Mouse (Mus musculus) bone marrow macrophage, adult 2 months (primary cell): ENCODE measurements around the gene Tmprss11e. TPM values are rescaled to one million over a fixed set of nuclear protein-coding genes. Genes with fewer than 3 reads are reported as not detected.

ENCODE experiments used
- H3K27ac ChIP-seq: 2 replicates; pipeline ENCODE4 v1.5.1; 2012; ENCODE audit warnings: low read depth, low read length; ENCODE audit not compliant: insufficient read depth
- H3K4me1 ChIP-seq: 2 replicates; pipeline ENCODE4 v1.6.1; 2012; ENCODE audit warnings: low read length; ENCODE audit not compliant: control insufficient read depth, insufficient read depth
- H3K4me3 ChIP-seq: 2 replicates; pipeline ENCODE4 v1.5.1; 2012; ENCODE audit warnings: mild to moderate bottlenecking, low read length, moderate library complexity; ENCODE audit not compliant: insufficient read depth
- CTCF ChIP-seq: IDR thresholded peaks from 2 replicates; pipeline ENCODE4 v1.5.1; 2012; ENCODE audit warnings: low read depth, mild to moderate bottlenecking, low read length, moderate library complexity
- POLR2A ChIP-seq: IDR thresholded peaks from 2 replicates; pipeline ENCODE4 v1.6.1; 2012; ENCODE audit warnings: mild to moderate bottlenecking, low read depth, low read length, borderline replicate concordance
- polyA plus RNA-seq: library from polyadenylated mRNA; stranded (reverse); fragments of >200 nt; gene quantifications from 2 replicates; pipeline ENCODE4 v1.2.4, GENCODE M21; 2012; ENCODE audit not compliant: missing spikeins, insufficient read depth, insufficient read length

Tmprss11e gene
- not detected in 2 replicates for polyA plus RNA-seq

DNA sequence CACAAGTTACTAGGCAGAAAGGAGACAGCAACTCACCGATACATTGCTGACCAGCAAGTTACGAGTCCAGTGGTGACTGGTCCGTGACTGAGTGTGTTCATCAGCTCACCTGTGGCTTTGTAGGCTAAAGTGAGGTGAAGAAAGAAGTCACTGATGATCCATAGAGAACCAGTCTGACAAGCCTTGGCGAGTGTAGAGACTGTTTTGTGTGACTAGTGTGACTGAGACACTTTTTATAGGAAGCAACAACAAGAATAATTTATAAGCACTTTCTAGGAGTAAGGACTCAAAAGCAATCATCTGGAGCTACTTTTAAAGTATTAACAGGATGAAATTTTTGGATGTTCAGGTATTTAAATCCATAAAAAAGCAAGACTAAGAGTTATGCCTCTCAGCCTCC, at the start of gene Tmprss11e:
Gene Tmprss11e, minus strand, starts transcription at position 101 of the 400 bp plus-strand sequence.
- no peak for TF ChIP-seq CTCF
- no peak within 1 kb of the TSS for H3K4me3 ChIP-seq
- H3K27ac ChIP-seq: no peak within 1 kb of the TSS
- no peaks in the 10 kb centered on the region for H3K4me1 ChIP-seq

DNA sequence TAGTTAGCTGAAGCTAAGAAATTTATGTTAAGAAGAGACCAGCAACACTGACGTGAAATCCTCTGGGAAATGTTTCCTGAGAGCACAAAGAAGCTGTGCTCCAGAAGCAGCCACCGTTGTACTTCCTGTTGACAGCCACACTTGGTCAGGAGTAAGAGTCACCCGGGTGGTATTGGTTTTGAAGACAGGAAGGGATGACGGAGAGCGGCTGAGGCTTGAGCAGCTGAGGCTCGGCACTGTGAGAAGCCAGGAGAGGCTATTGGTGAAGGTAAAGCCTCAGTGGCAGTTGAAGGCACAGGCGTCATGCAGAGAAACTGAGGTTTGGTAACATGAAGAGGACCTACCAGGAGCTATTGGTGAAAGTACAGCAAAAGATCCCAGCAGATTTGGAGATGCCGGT, 47.2 kb upstream of the Tmprss11e start:
- H3K27ac ChIP-seq: no peak overlapping the region
- TF ChIP-seq CTCF (no peak), POLR2A (no peak)
- H3K4me1 ChIP-seq: no peaks in the 10 kb centered on the region
- H3K4me3 ChIP-seq: no peak overlapping the region

DNA sequence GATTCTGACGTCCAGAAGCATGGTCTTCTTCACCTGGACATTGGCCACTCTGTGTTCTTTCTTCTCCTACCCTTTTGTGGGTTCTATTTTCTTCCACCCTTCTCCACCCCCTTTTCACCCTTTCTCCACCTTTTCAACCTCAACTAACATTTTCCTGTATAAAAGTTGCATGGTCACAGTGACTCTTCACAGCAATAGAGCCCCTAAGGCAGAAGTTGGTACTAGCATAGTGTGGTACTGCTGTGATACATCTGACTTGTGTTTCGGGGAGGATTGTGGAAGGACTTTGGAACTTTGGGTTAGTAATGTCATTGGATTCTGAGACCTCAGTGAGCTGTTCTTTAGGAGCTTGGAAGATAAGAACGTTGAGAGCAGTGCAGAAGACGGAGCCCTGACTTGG, 46.6 kb upstream of the Tmprss11e start:
- H3K4me3 ChIP-seq: no peak overlapping the region
- no peaks in the 10 kb centered on the region for H3K4me1 ChIP-seq

DNA sequence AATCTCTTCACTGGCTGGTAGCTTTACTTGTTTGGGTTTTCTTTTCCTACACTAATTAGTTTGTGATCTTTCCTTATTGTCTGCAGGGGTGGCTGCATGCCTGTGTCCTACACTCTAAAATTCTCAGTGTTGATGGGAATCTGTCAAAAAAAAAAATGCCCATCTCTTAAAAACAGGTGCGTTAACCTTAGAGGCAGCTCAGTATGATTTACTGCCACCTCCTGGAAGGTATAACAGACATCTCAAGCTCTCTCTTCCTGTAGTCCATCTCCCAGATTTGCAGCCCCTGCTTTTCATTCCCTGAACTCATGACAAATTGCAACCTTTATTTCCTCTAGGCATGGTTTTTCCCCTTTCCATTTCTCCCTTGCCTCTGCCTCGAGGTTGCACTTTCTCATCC, 44.3 kb upstream of the Tmprss11e start:
- TF ChIP-seq POLR2A (no peak), CTCF (no peak)
- H3K4me3 ChIP-seq: no peak overlapping the region
- H3K27ac ChIP-seq: no peak overlapping the region
- H3K4me1 ChIP-seq: no peaks in the 10 kb centered on the region

More for the DNA sequence above, 46.6 kb upstream of the Tmprss11e start:
- TF ChIP-seq POLR2A: no peak
- no peak for TF ChIP-seq CTCF
- no peak overlapping the region for H3K27ac ChIP-seq

DNA sequence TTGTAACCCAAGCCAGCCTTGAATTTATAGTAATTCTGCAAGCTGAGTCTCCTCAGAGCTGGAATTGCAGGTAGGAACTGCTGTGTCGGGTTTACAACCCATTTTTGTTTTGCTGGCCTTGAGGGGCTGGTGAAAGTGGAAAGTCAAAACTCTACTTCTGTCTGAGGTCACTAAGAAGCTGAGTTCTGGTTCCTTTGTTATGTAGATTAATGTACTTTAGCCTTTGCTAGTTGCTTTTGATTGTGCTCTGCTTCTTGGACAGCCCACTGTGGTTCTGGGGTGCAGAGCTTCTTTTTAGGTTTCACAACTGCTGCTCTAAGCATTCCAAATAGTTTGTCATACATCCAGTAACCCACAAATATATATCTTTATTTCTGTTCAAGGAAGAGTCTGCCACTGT, 41.2 kb upstream of the Tmprss11e start:
- H3K4me3 ChIP-seq: no peak overlapping the region
- no peak overlapping the region for H3K27ac ChIP-seq
- no peaks in the 10 kb centered on the region for H3K4me1 ChIP-seq
- TF ChIP-seq POLR2A (no peak), CTCF (no peak)

DNA sequence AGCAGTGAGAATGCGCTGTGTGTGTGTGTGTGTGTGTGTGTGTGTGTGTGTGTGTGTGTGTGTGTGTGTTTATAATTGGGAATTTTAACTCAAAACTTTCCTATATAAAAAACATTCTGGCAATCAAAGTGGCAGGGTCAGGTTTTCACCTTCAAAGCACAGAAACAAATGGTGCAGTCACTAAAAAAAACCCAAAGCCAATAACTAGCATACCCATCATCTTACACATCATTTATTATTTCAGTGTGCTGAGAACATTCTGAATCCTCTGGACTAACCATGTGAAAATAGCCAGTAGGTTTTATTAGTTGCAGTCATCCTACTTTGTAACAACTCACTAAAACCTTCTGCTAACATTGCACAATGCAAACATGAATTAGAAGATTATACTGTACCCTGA, 38.6 kb upstream of the Tmprss11e start:
- TF ChIP-seq CTCF: no peak
- TF ChIP-seq POLR2A: no peak
- Histone ChIP-seq H3K4me1 (no peaks in the 10 kb centered on the region), H3K4me3 (no peak overlapping the region), H3K27ac (no peak overlapping the region)

DNA sequence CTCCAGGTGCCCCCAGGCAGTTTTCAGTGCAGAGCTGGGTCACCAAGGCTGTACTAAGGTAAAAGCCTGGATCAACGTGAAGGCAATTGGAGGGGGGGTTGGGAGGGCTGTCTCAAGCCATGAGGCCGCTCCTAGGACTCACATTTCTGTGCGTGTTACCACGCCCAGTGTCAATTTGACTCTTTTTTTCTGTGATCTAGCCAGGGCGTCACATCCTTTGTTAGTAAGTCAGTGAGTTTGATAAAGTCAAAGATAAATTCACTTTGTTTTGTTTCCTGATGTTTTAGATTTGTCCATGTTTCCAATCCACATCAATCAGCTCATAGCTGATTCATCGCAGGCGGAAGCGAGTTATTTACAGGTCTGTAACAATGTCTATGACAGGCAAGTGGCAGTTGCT, 37.4 kb upstream of the Tmprss11e start:
- H3K27ac ChIP-seq: no peak overlapping the region
- H3K4me3 ChIP-seq: no peak overlapping the region
- no peak for TF ChIP-seq POLR2A
- TF ChIP-seq CTCF: no peak
- H3K4me1 ChIP-seq: no peaks in the 10 kb centered on the region

DNA sequence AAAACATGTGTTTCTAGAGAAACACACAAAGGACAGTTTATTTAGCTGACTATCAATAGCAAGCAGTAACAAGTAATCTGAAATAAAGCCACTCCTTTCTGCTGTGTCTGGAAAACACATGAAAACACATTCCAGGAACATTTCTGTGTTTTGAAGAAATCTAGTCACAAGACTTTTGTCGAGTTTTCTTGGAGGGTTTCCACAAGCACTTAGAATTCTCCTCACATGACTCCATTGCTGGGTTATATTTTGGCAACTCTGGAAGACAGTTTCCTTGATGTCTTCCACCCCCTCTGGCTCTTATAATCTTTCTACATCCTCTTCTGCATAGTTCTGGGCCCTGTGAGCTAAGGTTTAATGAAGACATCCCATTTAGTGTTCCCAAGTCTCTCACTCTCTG, 32.9 kb upstream of the Tmprss11e start:
- no peak overlapping the region for H3K27ac ChIP-seq
- H3K4me3 ChIP-seq: no peak overlapping the region
- TF ChIP-seq POLR2A: no peak
- TF ChIP-seq CTCF: no peak
- no peaks in the 10 kb centered on the region for H3K4me1 ChIP-seq

DNA sequence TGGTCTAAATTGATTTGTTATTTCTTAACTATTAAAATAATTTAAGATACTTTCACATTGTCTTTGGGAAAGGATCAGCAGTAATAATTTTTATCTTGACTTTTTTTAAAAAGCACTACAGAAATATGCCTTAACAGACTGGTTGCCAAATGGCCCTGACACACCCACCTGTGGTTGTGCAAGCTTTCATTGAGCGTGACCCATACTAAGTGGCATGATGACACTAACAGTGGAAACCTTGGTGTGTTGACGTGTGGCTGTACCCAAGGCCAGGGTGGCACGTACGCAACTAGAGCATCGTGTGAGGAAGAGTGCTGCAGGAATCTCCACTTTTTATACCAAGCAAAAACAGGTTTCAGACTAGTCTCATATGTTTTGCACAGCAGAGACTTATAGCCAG, 31.3 kb upstream of the Tmprss11e start:
- Histone ChIP-seq H3K4me1 (no peaks in the 10 kb centered on the region), H3K27ac (no peak overlapping the region), H3K4me3 (no peak overlapping the region)
- TF ChIP-seq POLR2A (no peak), CTCF (no peak)

DNA sequence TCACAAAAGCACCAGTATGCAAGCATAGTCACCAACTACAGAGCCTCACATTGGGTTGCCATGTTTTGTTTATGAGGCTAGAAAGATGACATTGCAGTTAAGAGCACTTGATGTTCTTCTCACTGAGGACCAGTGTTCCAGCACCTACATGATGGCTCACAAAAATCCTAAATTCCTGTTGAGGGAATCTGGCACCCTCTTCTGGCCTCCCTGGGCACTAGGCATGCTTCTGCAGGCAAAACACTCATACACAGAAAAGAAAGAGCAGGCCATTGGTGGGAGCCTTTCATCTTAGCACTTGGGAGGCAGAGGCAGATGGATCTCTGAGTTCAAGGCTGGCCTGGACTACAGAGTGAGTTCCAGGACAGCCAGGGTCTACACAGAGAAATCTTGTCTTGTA, 25.4 kb upstream of the Tmprss11e start:
- Histone ChIP-seq H3K4me1 (no peaks in the 10 kb centered on the region), H3K27ac (no peak overlapping the region), H3K4me3 (no peak overlapping the region)
- no peak for TF ChIP-seq CTCF
- TF ChIP-seq POLR2A: no peak
